Mouse (Mus musculus) liver, embryonic 12.5 days (tissue): ENCODE data around the gene Capza1. TPM values are rescaled to one million over a fixed set of nuclear protein-coding genes. Genes with fewer than 3 reads are reported as not detected.

Source experiments
- ATAC-seq: fragments of 200-750 bp; cut with Nextera tagmentation; 2 replicates; pipeline ENCODE4 v1.8.0; 2017; ENCODE audit warnings: moderate number of reproducible peaks, mild to moderate bottlenecking, moderate library complexity
- H3K27ac ChIP-seq: fragments of 300-500 bp; sonication (generic); 2 replicates; pipeline ENCODE4 v1.5.1; 2016; ENCODE audit warnings: mild to moderate bottlenecking
- H3K27me3 ChIP-seq: fragments of 300-500 bp; sonication (generic); replicated peaks from 2 replicates; pipeline ENCODE4 v1.6.1; 2016; ENCODE audit warnings: mild to moderate bottlenecking, moderate library complexity
- H3K36me3 ChIP-seq: fragments of 300-500 bp; sonication (generic); 2 replicates; pipeline ENCODE4 v1.6.1; 2016; ENCODE audit warnings: mild to moderate bottlenecking, moderate library complexity
- H3K4me1 ChIP-seq: fragments of 300-500 bp; sonication (generic); 2 replicates; pipeline ENCODE4 v1.6.1; 2016
- H3K4me2 ChIP-seq: fragments of 300-500 bp; sonication (generic); 2 replicates; pipeline ENCODE4 v1.6.1; 2016; ENCODE audit warnings: mild to moderate bottlenecking, moderate library complexity
- H3K4me3 ChIP-seq: fragments of 300-500 bp; sonication (generic); 2 replicates; pipeline ENCODE4 v1.5.1; 2016; ENCODE audit warnings: mild to moderate bottlenecking, moderate library complexity
- H3K9ac ChIP-seq: fragments of 300-500 bp; sonication (generic); 2 replicates; pipeline ENCODE4 v1.6.1; 2016; ENCODE audit warnings: mild to moderate bottlenecking, moderate library complexity
- H3K9me3 ChIP-seq: fragments of 300-500 bp; sonication (generic); replicated peaks from 2 replicates; pipeline ENCODE4 v1.6.1; 2016; ENCODE audit warnings: mild to moderate bottlenecking, moderate library complexity
- WGBS: fragments of 180-500 bp; shearing (Covaris S2); methylation state at CpG from one replicate; pipeline ENCODE4 v1.1.7; 2016; ENCODE audit not compliant: insufficient replicate concordance; 5-methylcytosine and 5-hydroxymethylcytosine counted together
- polyA plus RNA-seq: library from polyadenylated mRNA; unstranded; fragments of >200 nt; fragmentation: Nextera tagmentation; extraction: Ambion mirVana; gene quantifications from 2 replicates; pipeline ENCODE4 v1.2.1, GENCODE M21; 2016

Capza1 gene
- polyA plus RNA-seq, 1 experiment from 2014 or later = 123 TPM

- Histone ChIP-seq H3K36me3 (no peaks in the 10 kb centered on the region), H3K9ac (no peak overlapping the region), H3K27me3 (peaks cover 96% of the 10 kb centered on the region), H3K27ac (no peak overlapping the region), H3K4me2 (no peak overlapping the region), H3K4me3 (no peak overlapping the region), H3K9me3 (no peaks in the 10 kb centered on the region), H3K4me1 (peaks cover 26% of the 10 kb centered on the region)
- no peak for ATAC-seq
- 18% methylated on average over 14 of the region's 14 CpGs for WGBS
Measured at GRCm38 (mm10) chr3:104783971-104784500, 80.3 kb downstream of the Capza1 start.

- peaks cover 97% of the 10 kb centered on the region for H3K27me3 ChIP-seq
- ATAC-seq = no peak
- no peaks in the 10 kb centered on the region for H3K9me3 ChIP-seq
- H3K36me3 ChIP-seq = no peaks in the 10 kb centered on the region
- H3K4me1 ChIP-seq = peaks cover 24% of the 10 kb centered on the region
- H3K4me2 ChIP-seq = peak overlapping the region; percentile 80; the same call in 1 of the 2 replicates
- no peak overlapping the region for H3K9ac ChIP-seq
- no peak overlapping the region for H3K4me3 ChIP-seq
- WGBS = 24% methylated on average over 12 of the region's 12 CpGs
- no peak overlapping the region for H3K27ac ChIP-seq
Measured at GRCm38 (mm10) chr3:104782061-104782681, 82.1 kb downstream of the Capza1 start.

GRCm38 (mm10) chr3:104781471-104781903, 82.8 kb downstream of the Capza1 start, which contains the start of gene Fam19a3:
TSS of gene Fam19a3 (minus strand) at chr3:104781840.
- ATAC-seq = peak; percentile 25; the same call in 1 of the 2 replicates

GRCm38 (mm10) chr3:104780561-104781420, 83.5 kb downstream of the Capza1 start, which contains the start of gene Ppm1j:
TSS of gene Ppm1j (plus strand) at chr3:104781056.
- Histone ChIP-seq H3K9me3 (no peaks in the 10 kb centered on the region), H3K27me3 (peaks cover 100% of the 10 kb centered on the region), H3K36me3 (no peaks in the 10 kb centered on the region), H3K4me3 (peak within 1 kb of the TSS; percentile 56), H3K4me1 (peaks cover 25% of the 10 kb centered on the region), H3K9ac (peak within 1 kb of the TSS; percentile 0; the same call in 1 of the 2 replicates), H3K4me2 (peak within 1 kb of the TSS; percentile 80), H3K27ac (no peak within 1 kb of the TSS)
- ATAC-seq = peak; percentile 65
- WGBS = 2% methylated on average over 56 of the region's 56 CpGs

More at GRCm38 (mm10) chr3:104781471-104781903, 82.8 kb downstream of the Capza1 start, which contains the start of gene Fam19a3:
- under 1% methylated on average over 26 of the region's 26 CpGs for WGBS
- Histone ChIP-seq H3K4me1 (peaks cover 25% of the 10 kb centered on the region), H3K4me2 (peak within 1 kb of the TSS; percentile 80), H3K36me3 (no peaks in the 10 kb centered on the region), H3K27me3 (peaks cover 98% of the 10 kb centered on the region), H3K9ac (peak within 1 kb of the TSS; percentile 0; the same call in 1 of the 2 replicates), H3K27ac (no peak within 1 kb of the TSS), H3K4me3 (peak within 1 kb of the TSS; percentile 56), H3K9me3 (no peaks in the 10 kb centered on the region)

GRCm38 (mm10) chr3:104779949-104780348, 84.4 kb downstream of the Capza1 start:
- 2% methylated on average over 7 of the region's 7 CpGs for WGBS
- peaks cover 97% of the 10 kb centered on the region for H3K27me3 ChIP-seq
- H3K4me1 ChIP-seq = peaks cover 25% of the 10 kb centered on the region
- no peaks in the 10 kb centered on the region for H3K9me3 ChIP-seq
- H3K36me3 ChIP-seq = no peaks in the 10 kb centered on the region
- H3K4me2 ChIP-seq = no peak overlapping the region
- no peak overlapping the region for H3K27ac ChIP-seq
- no peak overlapping the region for H3K9ac ChIP-seq
- no peak for ATAC-seq
- H3K4me3 ChIP-seq = no peak overlapping the region

GRCm38 (mm10) chr3:104777342-104777741, 87.0 kb downstream of the Capza1 start:
- Histone ChIP-seq H3K4me1 (peaks cover 25% of the 10 kb centered on the region), H3K9me3 (no peaks in the 10 kb centered on the region), H3K27me3 (peaks cover 95% of the 10 kb centered on the region), H3K4me3 (peak overlapping the region; percentile 28), H3K36me3 (no peaks in the 10 kb centered on the region), H3K27ac (no peak overlapping the region), H3K4me2 (peak overlapping the region; percentile 42), H3K9ac (no peak overlapping the region)
- ATAC-seq = no peak
- WGBS = 2% methylated on average over 20 of the region's 20 CpGs

GRCm38 (mm10) chr3:104773301-104773700, 91.0 kb downstream of the Capza1 start:
- ATAC-seq = no peak
- Histone ChIP-seq H3K9ac (no peak overlapping the region), H3K4me3 (no peak overlapping the region), H3K4me1 (peaks cover 15% of the 10 kb centered on the region; the same call in 1 of the 2 replicates), H3K27me3 (peaks cover 61% of the 10 kb centered on the region), H3K36me3 (no peaks in the 10 kb centered on the region), H3K4me2 (no peak overlapping the region), H3K27ac (no peak overlapping the region), H3K9me3 (no peaks in the 10 kb centered on the region)
- 77% methylated on average over 7 of the region's 7 CpGs for WGBS

Other genes with a start within 250 kb of the Capza1 start
- gene Slc16a1, start 225.8 kb downstream of the Capza1 start, polyA plus RNA-seq = 95.7 and 96.9 TPM in 2 replicates
- gene Ppm1j, start 83.4 kb downstream of the Capza1 start, polyA plus RNA-seq = 0.79 and 1.3 TPM in 2 replicates
- not detected in 2 replicates for gene Fam19a3, start 82.7 kb downstream of the Capza1 start, polyA plus RNA-seq
- 28.1 and 34.1 TPM in 2 replicates for gene Rhoc, start 76.1 kb downstream of the Capza1 start, polyA plus RNA-seq
- gene Mov10, start 45.9 kb downstream of the Capza1 start, polyA plus RNA-seq = 28.5 and 29.2 TPM in 2 replicates
- 16.2 and 19.3 TPM in 2 replicates for gene St7l, start 500 bp downstream of the Capza1 start, polyA plus RNA-seq
- gene Wnt2b, start 97.4 kb upstream of the Capza1 start, polyA plus RNA-seq = 0.24 and 0.25 TPM in 2 replicates
- 3.4 and 3.8 TPM in 2 replicates for gene Cttnbp2nl, start 188.6 kb upstream of the Capza1 start, polyA plus RNA-seq
- not detected in 2 replicates for gene 4930564D02Rik, start 202.3 kb upstream of the Capza1 start, polyA plus RNA-seq